Mouse (Mus musculus) heart, adult 9 months (tissue): ENCODE measurements around the gene Ccdc34.
"Not testable (repeated sequence)": the region's sequence is repeated elsewhere in the genome, so short reads cannot be mapped to it uniquely, and the experiment has no call there.

Source experiments
- DNase-seq, 2 experiments: peaks; one replicate each; pipeline ENCODE4 v3.0.0; 2022; ENCODE audit warnings: low spot score in 2 of 2

Ccdc34 gene

DNA sequence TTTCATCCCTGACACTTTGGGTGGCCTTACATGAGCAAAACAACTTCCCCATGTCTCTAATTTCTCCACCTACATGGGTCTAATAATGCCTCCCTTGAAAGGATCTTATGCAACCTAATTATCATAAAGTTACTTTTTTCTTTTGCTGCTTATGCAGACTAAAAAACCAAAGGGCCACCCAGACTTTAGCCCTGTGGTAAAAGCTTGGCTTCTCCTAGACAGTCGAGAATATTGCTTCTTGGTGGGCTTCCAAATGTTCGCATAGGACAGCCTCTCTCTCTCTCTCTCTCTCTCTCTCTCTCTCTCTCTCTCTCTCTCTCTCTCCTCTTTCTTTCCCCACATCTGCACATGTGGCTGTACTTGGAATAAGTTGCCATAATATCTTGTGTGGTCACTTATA lies 60.0 kb downstream of the Ccdc34 start:
- DNase-seq = no peak

DNA sequence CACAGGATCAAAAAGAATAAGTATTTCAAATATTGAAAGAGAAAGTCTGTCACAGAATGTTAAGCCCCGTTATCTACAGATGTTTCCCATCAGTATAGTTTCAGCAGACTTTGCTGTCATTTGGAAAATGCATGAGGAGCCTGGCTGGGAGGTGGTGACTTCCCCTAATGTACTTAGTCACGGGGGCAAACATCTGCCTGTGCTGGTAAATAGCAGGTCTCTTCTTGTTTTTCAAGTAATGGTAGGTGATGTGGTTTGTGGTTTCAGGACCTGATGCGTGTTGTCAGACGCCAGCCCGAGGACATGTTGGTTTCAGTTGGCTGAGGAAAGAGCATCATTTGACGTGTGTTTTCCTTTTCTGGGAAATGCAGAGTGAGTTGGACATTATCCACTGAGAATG lies 62.9 kb downstream of the Ccdc34 start:
- no peak for DNase-seq

DNA sequence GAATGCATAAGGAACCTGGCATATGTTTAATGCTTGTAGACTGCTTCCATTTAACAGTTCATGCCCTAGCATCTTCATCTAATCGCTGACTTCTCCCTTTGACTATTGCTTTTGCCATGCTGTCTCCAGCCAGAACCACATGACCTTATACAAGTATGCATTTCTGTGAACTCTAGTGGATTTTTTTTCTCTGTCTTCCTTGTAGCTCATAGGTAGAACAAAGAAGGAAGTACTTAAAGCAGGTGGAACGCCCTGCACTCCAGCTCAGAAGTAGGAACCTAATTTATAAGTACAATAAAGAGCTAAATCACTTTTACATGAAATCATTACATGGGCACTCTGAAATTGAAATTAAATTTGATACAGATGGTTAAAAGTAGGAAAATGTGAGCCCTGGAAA lies 65.4 kb downstream of the Ccdc34 start:
- no peak for DNase-seq

DNA sequence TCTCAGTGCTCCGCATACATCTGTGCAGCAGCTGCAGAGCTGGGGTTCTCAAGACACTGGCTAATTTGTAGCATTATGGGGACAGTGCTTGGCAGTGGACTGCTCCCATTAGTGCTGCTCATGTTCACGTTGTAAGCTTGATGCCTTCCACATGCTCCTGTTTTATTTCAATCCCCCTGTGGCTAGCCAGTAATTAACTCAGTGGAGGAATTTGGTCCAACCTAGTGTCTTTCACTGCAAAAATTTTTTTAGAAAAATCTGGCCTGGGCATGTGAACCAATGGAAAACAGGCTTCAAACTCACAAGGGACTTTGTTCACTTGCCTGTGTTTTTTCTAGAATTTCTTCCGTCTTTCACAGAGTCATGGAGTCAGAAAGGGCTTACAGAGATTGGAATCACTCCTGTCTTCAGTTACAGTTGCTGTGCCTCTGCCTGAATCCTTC lies 68.1 kb downstream of the Ccdc34 start:
- peak; percentile 79 to 86 for DNase-seq

DNA sequence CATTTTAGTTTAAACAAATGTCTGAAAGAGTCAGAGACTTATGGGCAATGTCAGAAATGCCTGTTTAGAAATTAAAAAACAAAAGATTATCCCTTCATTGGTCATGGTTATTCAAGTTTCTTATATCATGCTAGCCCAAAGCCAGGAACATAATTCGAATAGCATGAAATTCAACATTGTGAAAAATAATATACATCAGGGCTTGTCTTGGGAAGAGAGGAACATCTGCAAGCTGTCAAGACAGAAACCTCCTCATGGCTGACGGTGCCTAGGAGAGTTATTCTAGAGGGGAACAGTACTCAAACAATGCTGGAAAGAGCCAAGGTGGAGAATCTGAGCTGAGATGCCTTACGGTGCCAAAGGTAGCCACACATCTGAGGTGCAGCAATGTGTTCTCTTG lies 96.5 kb downstream of the Ccdc34 start:
- no peak for DNase-seq

DNA sequence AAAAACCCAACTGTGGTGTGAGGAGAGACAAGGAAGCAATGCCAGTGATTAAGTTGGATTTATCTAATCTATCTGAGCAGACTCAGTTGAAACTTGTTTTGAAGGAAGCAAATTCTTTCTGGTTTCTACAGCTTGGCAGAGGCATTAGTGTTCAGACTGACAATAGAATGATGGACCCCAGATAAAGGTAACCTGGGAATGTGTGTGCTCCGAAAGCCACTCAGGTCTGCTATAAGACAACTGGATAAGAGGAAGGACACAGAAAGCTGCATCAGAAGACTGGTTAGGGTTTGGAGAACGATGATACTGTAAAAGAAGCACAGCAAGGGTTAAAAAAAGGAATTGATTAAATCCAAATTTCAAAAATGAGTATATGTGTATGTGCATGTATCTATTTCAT lies 111.8 kb downstream of the Ccdc34 start:
- no peak for DNase-seq

DNA sequence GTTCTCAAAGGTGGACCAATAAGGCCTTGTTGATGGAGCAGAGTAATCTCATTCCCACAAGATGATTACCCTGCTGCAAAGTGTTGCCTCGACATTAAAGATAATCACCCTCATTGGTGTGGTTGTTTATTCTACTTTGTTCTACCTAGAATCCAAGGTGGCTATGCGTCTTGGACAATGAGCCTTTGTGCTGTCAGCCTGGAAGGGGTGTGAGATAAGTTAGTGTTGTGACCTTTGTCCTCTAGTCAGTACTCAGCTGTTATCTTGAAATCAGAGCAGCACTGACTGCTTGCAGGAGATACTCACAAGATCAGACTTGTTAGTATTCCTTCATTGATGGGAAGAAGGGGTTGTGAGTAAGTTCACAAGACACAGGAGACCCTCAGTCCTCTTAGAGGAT lies 114.0 kb downstream of the Ccdc34 start:
- DNase-seq = no peak

DNA sequence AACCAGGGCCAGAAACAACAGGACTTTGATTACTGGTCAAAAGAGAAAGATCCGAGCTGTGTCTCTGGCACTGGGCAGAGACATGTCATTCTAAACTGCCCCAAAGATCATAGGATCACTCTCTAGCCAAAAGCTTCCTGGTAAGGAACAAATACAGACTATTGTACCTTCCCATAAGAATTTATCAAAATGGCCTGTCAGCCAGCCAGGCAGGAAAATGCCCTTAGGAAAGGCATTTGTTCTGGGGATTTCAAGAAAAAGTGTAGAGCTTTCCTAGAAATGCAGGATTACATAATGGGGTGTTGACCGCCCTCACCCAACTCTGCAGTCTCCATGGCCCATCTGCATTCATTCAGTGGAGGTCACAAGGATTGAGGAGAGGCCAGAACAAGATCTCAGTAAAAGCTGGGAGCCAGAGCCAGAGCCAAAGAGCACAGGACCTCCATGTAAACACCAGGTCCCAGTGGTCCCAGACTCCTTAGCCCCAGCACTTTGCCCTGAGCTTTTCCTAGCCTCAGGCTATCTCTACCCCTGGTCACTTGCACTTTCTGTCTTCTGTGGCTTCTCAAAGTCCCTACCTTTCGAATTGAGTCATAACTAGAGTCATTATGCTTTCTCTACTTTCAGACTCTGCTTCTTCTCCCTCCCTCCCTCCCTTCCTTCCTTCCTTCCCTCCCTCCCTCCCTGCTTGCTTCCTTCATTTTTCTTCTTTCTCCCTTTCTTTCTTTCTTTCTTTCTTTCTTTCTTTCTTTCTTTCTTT lies 115.9 kb downstream of the Ccdc34 start:
- peak in 1 of 2 experiments; percentile 29 for DNase-seq

DNA sequence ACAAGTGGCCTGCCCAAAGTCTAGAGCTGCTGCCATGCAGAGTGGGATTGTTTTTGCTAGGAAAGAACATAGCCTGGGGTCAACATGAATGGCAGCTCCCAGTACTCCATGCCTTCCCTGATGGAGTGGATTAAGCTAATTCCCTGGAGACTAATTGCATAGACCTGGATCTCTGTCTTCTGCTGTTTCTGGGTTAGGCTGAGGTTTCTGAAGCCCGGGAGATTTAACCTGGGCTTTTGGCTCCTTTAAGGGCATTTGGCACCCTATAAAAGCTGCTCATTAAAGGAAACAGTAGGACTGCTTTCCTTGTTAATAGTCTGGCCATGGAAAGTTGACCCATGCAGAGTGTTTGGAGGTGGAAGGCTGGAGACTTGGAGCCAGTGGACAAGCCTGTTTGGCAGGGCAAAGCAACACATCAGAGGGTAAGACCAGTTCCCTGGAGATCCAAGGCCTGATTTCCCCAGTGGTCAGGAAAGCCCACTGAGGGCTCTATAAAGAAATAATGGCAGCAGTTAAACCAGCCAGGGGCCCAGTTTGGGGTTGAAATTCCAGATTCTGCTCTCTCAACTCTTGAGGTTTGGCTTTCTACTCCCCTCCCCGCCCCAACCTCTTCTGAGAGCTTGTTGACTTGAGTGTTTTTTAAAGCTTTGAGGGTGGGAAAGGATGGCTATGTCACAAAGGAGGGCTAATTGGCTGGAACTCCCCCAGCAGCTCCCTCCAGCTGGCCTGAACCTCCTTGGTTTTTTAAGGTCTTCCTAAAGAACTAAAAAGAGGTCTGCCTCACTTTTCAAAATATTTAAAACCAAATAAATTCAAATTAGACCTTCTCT lies 117.4 kb downstream of the Ccdc34 start:
- DNase-seq = no peak

DNA sequence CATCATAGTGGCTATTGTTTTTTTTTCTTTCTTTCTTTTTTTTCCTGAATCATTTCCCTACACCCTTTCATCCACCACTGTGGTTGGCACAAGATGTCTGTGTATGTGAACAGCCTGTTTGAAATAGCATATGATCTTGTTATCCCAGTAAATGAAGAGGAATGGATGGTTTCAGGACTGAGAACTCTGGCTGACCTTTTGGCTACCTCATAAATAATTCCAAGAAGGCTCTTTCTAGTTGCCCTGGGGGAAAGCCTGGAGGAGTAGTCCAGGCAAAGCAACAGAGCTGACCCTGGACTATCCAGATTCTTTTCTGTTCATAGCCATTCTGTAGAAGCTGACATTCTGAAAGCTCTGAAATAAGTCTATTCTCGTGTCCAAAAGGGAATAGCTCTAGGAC lies 119.7 kb downstream of the Ccdc34 start:
- DNase-seq = no peak

DNA sequence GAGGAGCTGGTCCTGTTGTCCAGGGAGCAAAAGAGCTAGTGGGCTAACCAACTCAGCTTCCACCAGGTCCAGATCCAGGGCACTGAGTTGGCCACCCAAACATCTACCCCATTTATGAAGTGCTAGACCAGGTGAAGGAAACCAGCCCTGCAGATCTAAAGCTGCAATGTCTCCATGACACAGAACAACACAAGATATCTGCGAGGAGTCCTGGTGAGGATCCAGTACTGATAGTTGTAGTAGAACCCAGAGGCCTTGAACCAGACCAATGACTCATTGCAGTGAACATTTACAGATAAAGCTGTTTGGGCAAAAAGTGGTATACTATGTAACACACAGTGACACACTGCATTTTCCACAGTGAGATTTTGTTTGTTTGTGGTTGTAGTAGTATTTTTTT lies 120.5 kb downstream of the Ccdc34 start:
- no peak for DNase-seq

DNA sequence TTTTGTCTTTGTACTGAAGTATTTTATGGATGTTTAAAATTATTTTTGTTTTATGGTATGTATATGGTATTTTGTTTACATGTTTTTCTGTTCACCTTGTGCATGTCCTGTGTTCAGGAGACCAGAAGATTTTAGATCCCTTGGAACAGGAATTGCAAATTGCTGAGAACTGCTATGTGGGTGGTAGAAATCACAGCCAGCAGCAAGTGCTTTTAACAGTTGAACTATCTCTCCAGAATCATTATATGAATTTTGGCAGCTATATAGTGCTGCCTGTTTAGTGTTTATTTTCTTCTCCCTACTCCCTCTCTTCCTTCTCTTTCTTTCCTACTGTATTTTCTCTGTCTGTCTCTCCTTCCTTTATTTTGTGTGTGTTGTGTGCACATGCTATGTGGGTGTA lies 130.4 kb downstream of the Ccdc34 start:
- DNase-seq = not testable (repeated sequence)

DNA sequence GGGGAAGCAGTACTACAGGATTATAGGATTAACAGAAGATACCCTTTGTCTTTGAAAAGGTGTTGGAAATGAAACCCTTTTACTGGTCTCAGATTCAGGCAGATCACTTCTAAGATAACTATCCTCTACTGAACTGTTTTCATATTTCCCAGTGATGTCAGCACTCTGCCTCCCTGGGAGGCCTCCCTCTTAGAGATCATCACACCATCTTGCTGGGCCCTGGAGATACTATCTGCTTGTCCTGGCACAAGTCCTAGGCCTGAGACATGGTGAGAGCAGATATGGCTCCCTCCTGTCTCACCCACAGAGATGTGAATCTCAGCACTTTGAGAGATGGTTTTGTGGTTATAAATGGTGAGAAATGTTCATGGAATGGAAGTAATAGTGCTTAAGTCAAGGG lies 131.6 kb downstream of the Ccdc34 start:
- no peak for DNase-seq

DNA sequence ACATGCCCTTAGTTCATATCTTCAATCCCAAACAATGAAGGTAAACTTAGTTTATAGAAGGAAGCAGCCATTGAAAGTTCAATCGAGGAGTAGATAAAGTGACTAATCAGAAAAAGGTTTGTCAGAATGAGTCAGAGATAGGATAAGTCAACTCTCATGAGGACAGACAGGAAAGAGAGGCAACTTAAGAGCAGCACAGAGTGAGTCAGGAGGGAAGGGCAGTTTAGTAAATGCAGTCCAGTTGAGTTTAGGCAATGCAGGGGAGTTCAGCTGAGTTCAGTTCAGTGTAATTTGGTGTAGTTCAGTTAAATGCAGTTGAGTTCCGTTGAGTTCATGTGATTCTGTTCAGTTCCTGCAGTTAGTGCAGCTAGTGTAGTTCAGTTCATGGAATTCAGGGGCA lies 138.7 kb downstream of the Ccdc34 start:
- no peak for DNase-seq

DNA sequence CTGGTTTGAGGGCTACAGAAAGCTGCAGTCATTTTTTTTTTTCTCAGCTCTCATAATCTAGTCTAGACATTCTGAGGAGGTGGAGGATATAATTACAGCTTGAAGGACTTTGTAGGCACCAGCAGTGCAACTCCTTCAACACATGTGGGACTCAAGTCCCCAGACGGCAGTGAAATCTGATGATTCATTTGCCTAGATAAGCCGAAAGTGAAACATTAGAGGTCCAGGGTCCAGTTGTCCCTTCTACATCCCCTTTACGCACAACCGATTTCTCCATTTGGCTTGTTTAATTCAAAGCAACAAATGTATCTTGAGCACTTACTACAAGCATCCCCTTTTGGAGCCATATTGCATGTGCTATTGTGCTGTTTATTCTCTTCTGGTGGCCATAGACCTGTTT lies 147.4 kb downstream of the Ccdc34 start:
- no peak for DNase-seq

DNA sequence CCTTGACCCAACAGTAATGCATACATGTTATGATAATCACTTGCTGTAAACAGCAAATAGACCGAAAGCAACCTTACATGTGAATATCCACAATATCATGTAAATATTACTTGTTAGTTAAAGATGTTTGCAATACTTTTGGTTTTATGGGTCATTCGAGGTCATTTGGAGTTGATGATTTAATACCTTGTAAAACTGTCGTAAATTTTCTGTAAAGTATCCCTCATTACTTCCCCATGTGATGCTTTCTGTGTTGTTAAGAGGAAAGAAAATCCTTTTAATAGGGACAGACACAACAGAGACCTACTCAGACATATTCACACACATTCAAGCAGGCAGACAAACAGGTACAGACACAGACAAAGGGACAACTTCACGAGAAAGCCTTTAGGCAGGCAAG lies 150.1 kb downstream of the Ccdc34 start:
- no peak for DNase-seq

DNA sequence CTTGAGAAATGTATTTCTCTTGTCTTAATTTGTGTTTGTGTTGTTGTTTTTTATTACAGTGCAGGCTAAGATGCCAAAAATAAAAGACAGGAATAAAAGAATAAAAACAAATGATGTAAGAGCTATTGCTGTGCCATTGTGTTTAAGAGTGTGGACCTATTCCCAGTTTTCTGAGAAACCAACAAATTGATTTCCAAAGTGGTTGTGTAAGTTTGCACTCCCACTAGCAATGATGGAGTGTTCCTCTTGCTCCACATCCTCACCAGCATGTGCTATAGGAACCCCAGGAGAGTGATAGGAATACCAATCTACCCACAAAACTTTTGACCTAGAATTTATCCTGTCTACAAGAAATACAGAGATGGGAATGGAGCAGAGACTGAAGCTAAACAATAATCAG lies 150.7 kb downstream of the Ccdc34 start:
- no peak for DNase-seq

DNA sequence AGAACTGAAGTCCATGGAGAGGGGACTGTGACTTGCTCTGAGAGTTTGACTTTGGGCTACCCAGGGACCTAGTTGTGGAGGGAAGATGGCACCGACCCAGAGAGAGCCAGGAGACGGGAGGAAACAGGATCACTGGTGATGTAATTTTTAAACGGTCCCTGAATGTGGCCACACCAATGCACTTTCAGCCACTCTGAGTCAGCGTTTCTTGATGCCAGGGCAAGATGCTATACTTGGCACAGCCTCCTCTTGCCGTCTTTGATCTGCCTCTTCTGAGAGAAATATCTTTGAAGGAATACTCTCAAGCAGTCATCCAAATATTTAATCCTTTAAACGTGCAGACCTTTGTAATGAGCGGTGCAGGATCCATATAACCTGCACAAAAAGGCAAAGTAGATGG lies 154.8 kb downstream of the Ccdc34 start:
- DNase-seq = no peak

DNA sequence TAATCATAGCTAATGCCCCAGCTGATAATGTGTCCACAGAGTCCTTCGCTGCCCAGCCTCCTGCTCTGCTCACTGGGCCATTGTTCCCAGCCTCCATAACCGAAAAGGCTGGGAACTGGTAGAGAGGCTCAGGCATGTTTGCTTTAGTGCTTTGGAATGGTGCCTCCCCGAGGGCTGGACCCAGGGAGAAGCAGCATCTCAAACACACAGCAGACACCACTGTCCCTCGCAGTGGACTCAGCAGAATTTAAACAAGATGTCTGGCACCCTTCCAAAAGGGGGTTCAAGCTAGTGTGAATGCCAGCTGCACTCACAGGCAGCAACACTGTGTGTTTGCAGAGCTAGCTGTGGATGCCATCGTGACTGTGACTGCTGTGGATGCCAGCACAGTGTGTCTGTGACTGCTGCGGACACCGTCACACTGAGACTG lies 156.2 kb downstream of the Ccdc34 start:
- DNase-seq = no peak

DNA sequence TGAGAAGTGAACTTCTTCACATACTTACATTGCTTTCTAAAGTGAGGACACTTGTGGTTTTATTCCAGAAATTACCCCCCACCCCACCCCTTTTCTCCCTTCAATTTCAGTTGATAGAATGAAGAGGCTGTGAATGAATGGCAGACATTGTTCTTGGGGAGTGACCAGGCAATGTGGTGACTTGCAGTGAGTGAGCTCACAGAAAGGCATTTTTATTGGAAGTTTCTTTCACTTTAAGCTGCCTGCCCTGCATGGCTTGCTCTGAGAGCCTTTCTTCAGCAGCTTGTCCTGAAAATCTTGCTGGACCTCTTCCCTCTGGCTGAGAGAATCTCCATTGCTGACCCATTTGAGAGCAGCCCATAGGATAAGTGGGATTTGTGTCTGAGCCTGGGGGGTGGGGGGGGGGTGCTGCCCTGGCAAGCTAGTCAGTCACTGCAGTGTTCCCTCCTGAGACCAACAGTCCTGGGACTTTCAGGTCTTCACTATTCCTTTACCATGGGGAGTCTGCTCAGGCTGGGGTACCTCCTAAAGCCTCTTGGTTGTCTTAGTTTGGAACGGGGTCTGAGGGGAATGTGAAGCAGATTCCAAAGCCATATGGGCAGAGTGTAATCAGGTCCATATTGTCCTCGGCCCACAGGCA lies 159.3 kb downstream of the Ccdc34 start:
- no peak for DNase-seq

DNA sequence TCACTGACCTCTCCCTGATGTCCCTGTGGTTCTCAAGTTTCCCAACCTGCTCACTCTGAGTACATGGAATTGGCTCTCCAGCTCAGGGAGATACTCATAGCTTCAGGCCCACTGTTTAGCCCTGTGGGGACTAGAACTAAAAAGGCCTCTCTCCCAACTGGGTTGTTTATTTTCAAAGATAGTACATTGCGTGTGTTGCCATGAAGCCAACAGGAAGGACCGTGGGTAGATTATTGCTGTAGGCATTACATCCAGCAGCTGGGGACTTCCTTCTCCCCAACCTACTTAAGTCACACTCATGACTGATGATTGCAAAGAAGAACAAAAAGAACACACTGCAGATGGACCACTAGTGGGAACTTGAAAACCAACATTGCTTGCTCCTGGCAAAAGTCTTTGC lies 159.8 kb downstream of the Ccdc34 start:
- DNase-seq = peak in 1 of 2 experiments; percentile 5

DNA sequence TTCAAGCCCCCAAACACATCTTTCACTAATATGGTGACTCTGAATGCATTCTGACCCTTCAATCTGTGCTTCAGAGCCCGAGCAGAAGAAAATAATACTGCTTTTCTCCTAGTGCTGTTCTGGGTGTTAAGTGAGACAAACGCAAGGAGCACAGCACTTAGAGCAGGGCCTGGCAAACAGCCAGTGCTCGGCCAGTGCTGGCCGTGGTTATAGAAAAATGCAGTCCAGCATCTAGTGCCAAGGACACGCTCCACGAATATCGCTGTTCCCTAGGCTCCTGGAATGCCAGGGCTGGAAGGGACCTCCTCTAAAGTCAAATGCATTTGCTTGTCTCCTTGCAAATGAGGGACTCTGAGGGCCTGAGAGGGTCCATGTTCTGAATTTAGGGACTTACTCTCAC lies 160.3 kb downstream of the Ccdc34 start:
- peak; percentile 30 to 58 for DNase-seq
